Mouse (Mus musculus): Measurements from ENCODE around the gene Vmn1r198.

DNA sequence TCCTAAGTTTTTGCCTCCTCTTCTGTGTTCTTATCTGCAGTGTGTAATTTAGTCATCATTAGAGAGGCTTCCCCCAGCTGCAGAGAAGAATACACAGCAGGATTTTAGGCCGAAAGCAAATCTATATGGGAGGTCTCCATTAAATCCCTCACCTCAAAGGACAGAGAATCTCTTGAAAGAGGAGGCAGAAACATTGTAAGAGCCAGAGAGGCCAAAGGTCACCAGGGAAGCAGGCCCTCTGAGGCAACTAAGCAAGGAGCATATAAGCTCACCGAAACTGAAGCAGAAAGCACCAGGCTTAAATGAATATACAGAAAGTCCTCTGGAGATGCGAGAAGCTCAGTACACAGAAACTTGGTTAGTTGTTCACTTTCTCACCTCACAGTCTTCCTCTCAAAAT lies 39.9 kb downstream of the Vmn1r198 start, which contains the start of gene Vmn1r200:
- TF ChIP-seq CTCF (conservative IDR thresholded peaks at IDR 0.05; ENCODE audit: low read length), result no peak
- TF ChIP-seq NANOG (IDR thresholded peaks at IDR 0.05; ENCODE audit: borderline replicate concordance, low read length), result no peak
- no peak for TF ChIP-seq POU5F1 (IDR thresholded peaks at IDR 0.05; ENCODE audit: borderline replicate concordance, low read length)

Measured in E14TG2a.4 (cell line).